Mouse (Mus musculus): ENCODE measurements around the gene Rbms3. TPM values are rescaled to one million over a fixed set of nuclear protein-coding genes. Genes with fewer than 3 reads are reported as not detected.

The Rbms3 gene
- total RNA-seq, 1 experiment = 2.2 TPM

- no peak for DNase-seq (ENCODE audit: low read depth, low spot score)
- in situ Hi-C loops (cut with MboI; ENCODE audit: low sequenced_read_pairs in 2 of 2, unreplicated experiment in 2 of 2) = no loop called here
- no peaks in the 10 kb centered on the region for H3K36me3 ChIP-seq (ENCODE audit: control insufficient read depth, insufficient read depth, low read length, poor library complexity, severe bottlenecking)
- H3K4me3 ChIP-seq (ENCODE audit: insufficient read depth in 1 of 2, low read depth in 1 of 2, low read length in 2 of 2, poor library complexity in 1 of 2, severe bottlenecking in 1 of 2) = no peak overlapping the region
- no peak overlapping the region for H3K27ac ChIP-seq (ENCODE audit: insufficient read depth, low read depth, low read length, poor library complexity, severe bottlenecking)
- no peaks in the 10 kb centered on the region for H3K9me3 ChIP-seq (ENCODE audit: control insufficient read depth, insufficient read depth, low read depth, low read length)
- TF ChIP-seq CHD2 (IDR thresholded peaks at IDR 0.05; ENCODE audit: low read depth, low read length) (no peak), ZC3H11A (IDR thresholded peaks at IDR 0.05; ENCODE audit: borderline replicate concordance, low read depth, low read length) (no peak), MAFK (IDR thresholded peaks at IDR 0.05; ENCODE audit: insufficient read depth, low read depth, low read length) (no peak), HCFC1 (IDR thresholded peaks at IDR 0.05; ENCODE audit: borderline replicate concordance, insufficient read depth, low read length) (no peak), ZNF384 (IDR thresholded peaks at IDR 0.05; ENCODE audit: low read depth, low read length) (no peak)
- H3K9ac ChIP-seq (ENCODE audit: insufficient read depth, low read depth, low read length, poor library complexity, severe bottlenecking) = no peak overlapping the region
- H3K4me1 ChIP-seq (ENCODE audit: control insufficient read depth in 2 of 2, insufficient read depth in 2 of 2, low read length in 2 of 2, poor library complexity in 1 of 2) = no peaks in the 10 kb centered on the region
Measured at GRCm38 (mm10) chr9:117361431-117361830, 268.3 kb downstream of the Rbms3 start.

- no peak overlapping the region for H3K9ac ChIP-seq (ENCODE audit: insufficient read depth, low read depth, low read length, poor library complexity, severe bottlenecking)
- H3K27ac ChIP-seq (ENCODE audit: insufficient read depth, low read depth, low read length, poor library complexity, severe bottlenecking) = no peak overlapping the region
- H3K36me3 ChIP-seq (ENCODE audit: control insufficient read depth, insufficient read depth, low read length, poor library complexity, severe bottlenecking) = no peaks in the 10 kb centered on the region
- peak; percentile 17 for DNase-seq (ENCODE audit: low read depth, low spot score)
- H3K9me3 ChIP-seq (ENCODE audit: control insufficient read depth, insufficient read depth, low read depth, low read length) = no peaks in the 10 kb centered on the region
- H3K4me1 ChIP-seq (ENCODE audit: control insufficient read depth in 2 of 2, insufficient read depth in 2 of 2, low read length in 2 of 2, poor library complexity in 1 of 2) = no peaks in the 10 kb centered on the region
- in situ Hi-C loops (cut with MboI; ENCODE audit: low sequenced_read_pairs in 2 of 2, unreplicated experiment in 2 of 2) = no loop called here
- TF ChIP-seq ZNF384 (IDR thresholded peaks at IDR 0.05; ENCODE audit: low read depth, low read length) (no peak), ZC3H11A (IDR thresholded peaks at IDR 0.05; ENCODE audit: borderline replicate concordance, low read depth, low read length) (no peak), HCFC1 (IDR thresholded peaks at IDR 0.05; ENCODE audit: borderline replicate concordance, insufficient read depth, low read length) (no peak), MAFK (IDR thresholded peaks at IDR 0.05; ENCODE audit: insufficient read depth, low read depth, low read length) (no peak), CHD2 (IDR thresholded peaks at IDR 0.05; ENCODE audit: low read depth, low read length) (no peak)
- H3K4me3 ChIP-seq (ENCODE audit: insufficient read depth in 1 of 2, low read depth in 1 of 2, low read length in 2 of 2, poor library complexity in 1 of 2, severe bottlenecking in 1 of 2) = no peak overlapping the region
Measured at GRCm38 (mm10) chr9:117356764-117357442, 272.8 kb downstream of the Rbms3 start.

- H3K27ac ChIP-seq (ENCODE audit: insufficient read depth, low read depth, low read length, poor library complexity, severe bottlenecking) = no peak overlapping the region
- no peak overlapping the region for H3K4me3 ChIP-seq (ENCODE audit: insufficient read depth in 1 of 2, low read depth in 1 of 2, low read length in 2 of 2, poor library complexity in 1 of 2, severe bottlenecking in 1 of 2)
- peak; percentile 20 for DNase-seq (ENCODE audit: low read depth, low spot score)
- TF ChIP-seq ZC3H11A (IDR thresholded peaks at IDR 0.05; ENCODE audit: borderline replicate concordance, low read depth, low read length) (no peak), CHD2 (IDR thresholded peaks at IDR 0.05; ENCODE audit: low read depth, low read length) (no peak), MAFK (IDR thresholded peaks at IDR 0.05; ENCODE audit: insufficient read depth, low read depth, low read length) (no peak), ZNF384 (IDR thresholded peaks at IDR 0.05; ENCODE audit: low read depth, low read length) (no peak), HCFC1 (IDR thresholded peaks at IDR 0.05; ENCODE audit: borderline replicate concordance, insufficient read depth, low read length) (no peak)
- no peaks in the 10 kb centered on the region for H3K4me1 ChIP-seq (ENCODE audit: control insufficient read depth in 2 of 2, insufficient read depth in 2 of 2, low read length in 2 of 2, poor library complexity in 1 of 2)
- H3K9ac ChIP-seq (ENCODE audit: insufficient read depth, low read depth, low read length, poor library complexity, severe bottlenecking) = no peak overlapping the region
- no peaks in the 10 kb centered on the region for H3K9me3 ChIP-seq (ENCODE audit: control insufficient read depth, insufficient read depth, low read depth, low read length)
- H3K36me3 ChIP-seq (ENCODE audit: control insufficient read depth, insufficient read depth, low read length, poor library complexity, severe bottlenecking) = no peaks in the 10 kb centered on the region
- in situ Hi-C loops (cut with MboI; ENCODE audit: low sequenced_read_pairs in 2 of 2, unreplicated experiment in 2 of 2) = no loop called here
Measured at GRCm38 (mm10) chr9:117355501-117355900, 274.2 kb downstream of the Rbms3 start.

GRCm38 (mm10) chr9:117342336-117342735, 287.4 kb downstream of the Rbms3 start:
- no peak for DNase-seq (ENCODE audit: low read depth, low spot score)
- no peak overlapping the region for H3K4me3 ChIP-seq (ENCODE audit: insufficient read depth in 1 of 2, low read depth in 1 of 2, low read length in 2 of 2, poor library complexity in 1 of 2, severe bottlenecking in 1 of 2)
- no peaks in the 10 kb centered on the region for H3K4me1 ChIP-seq (ENCODE audit: control insufficient read depth in 2 of 2, insufficient read depth in 2 of 2, low read length in 2 of 2, poor library complexity in 1 of 2)
- H3K36me3 ChIP-seq (ENCODE audit: control insufficient read depth, insufficient read depth, low read length, poor library complexity, severe bottlenecking) = no peaks in the 10 kb centered on the region
- TF ChIP-seq ZC3H11A (IDR thresholded peaks at IDR 0.05; ENCODE audit: borderline replicate concordance, low read depth, low read length) = no peak
- TF ChIP-seq HCFC1 (IDR thresholded peaks at IDR 0.05; ENCODE audit: borderline replicate concordance, insufficient read depth, low read length) = no peak
- no peak for TF ChIP-seq ZNF384 (IDR thresholded peaks at IDR 0.05; ENCODE audit: low read depth, low read length)
- no peak for TF ChIP-seq MAFK (IDR thresholded peaks at IDR 0.05; ENCODE audit: insufficient read depth, low read depth, low read length)
- no peak for TF ChIP-seq CHD2 (IDR thresholded peaks at IDR 0.05; ENCODE audit: low read depth, low read length)
- no peak overlapping the region for H3K27ac ChIP-seq (ENCODE audit: insufficient read depth, low read depth, low read length, poor library complexity, severe bottlenecking)
- in situ Hi-C loops (cut with MboI; ENCODE audit: low sequenced_read_pairs in 2 of 2, unreplicated experiment in 2 of 2) = no loop called here
- no peaks in the 10 kb centered on the region for H3K9me3 ChIP-seq (ENCODE audit: control insufficient read depth, insufficient read depth, low read depth, low read length)
- H3K9ac ChIP-seq (ENCODE audit: insufficient read depth, low read depth, low read length, poor library complexity, severe bottlenecking) = no peak overlapping the region

Measured in ES-E14 (cell line).